Mouse (Mus musculus): ENCODE measurements at regions not wholly inside any gene's neighbourhood (a gene's known extent, or its start where the extent isn't known, plus 50 kb on each side); places are given as distances from the start of the nearest gene placed in this dataset.

DNA sequence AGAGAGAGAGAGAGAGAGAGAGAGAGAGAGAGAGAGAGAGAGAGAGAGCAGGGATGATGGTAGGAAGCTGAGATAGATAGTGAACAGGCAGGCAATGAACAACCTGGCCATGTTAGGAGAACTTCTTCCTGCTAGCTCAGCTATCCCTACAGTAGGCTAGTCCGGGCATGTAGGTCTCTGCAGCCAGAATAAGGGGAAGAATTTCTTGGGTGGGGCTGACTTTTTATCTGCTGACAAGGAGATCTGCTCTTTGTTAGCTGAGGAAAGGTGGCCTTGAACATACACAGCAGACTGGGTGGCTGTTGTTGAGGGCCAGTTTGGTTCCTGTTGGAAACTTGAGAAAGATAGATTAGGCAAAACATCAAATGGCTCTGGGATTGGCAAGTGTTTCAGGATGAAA lies 254.9 kb upstream of the Rnaseh2b start:
- Histone ChIP-seq H3K27ac (ENCODE audit: control insufficient read depth, low read depth, low read length) (no peak overlapping the region), H3K4me1 (ENCODE audit: control insufficient read depth in 1 of 2, insufficient read depth in 2 of 2, low read length in 2 of 2) (no peaks in the 10 kb centered on the region), H3K4me3 (ENCODE audit: control insufficient read depth in 1 of 2, insufficient read depth in 1 of 2, low read depth in 2 of 2, low read length in 2 of 2) (no peak overlapping the region), H3K9me3 (replicated peaks; ENCODE audit: insufficient read depth, low read length) (no peaks in the 10 kb centered on the region), H3K9ac (ENCODE audit: control insufficient read depth, low read depth, low read length, poor library complexity, severe bottlenecking) (no peak overlapping the region), H3K36me3 (ENCODE audit: control insufficient read depth in 1 of 2, insufficient read depth in 2 of 2, low read length in 2 of 2) (no peaks in the 10 kb centered on the region), H3K79me2 (ENCODE audit: control insufficient read depth, insufficient read depth, low read length, poor library complexity) (no peaks in the 10 kb centered on the region; the same call in 1 of the 2 replicates), H3K27me3 (ENCODE audit: control insufficient read depth in 1 of 2, insufficient read depth in 2 of 2, low read length in 2 of 2) (no peaks in the 10 kb centered on the region; a peak in 2 of 4 replicates)
- TF ChIP-seq MXI1 (IDR thresholded peaks at IDR 0.05; ENCODE audit: low read depth, low read length) = no peak
- no peak for TF ChIP-seq POLR2A (IDR thresholded peaks at IDR 0.05; ENCODE audit: control insufficient read depth in 1 of 2, insufficient read depth in 1 of 2, low read depth in 1 of 2, low read length in 2 of 2, poor library complexity in 1 of 2)
- TF ChIP-seq GABPA (IDR thresholded peaks at IDR 0.05; ENCODE audit: low read depth, low read length) = no peak
- DNase-seq (ENCODE audit: low read depth, low spot score) = no peak

DNA sequence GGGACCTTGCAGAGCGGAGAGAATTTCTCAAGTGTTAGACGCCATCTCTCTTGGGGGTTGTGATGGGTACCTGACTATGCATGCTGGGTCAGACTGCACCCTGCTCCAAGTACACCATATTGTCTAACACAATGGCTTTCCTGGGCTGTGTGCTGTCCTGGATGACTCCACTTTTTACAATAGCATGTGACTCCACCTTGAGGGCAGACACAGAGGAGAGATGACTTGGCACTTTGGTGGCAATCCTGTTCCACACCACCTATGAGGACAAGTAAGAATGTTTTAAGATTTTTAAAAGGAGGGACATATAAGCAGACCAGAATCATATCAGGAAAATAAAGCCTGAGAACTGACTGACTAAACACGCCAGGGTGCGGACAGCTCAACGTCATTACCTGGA lies 254.5 kb upstream of the Rnaseh2b start:
- no peaks in the 10 kb centered on the region for H3K36me3 ChIP-seq (ENCODE audit: control insufficient read depth in 1 of 2, insufficient read depth in 2 of 2, low read length in 2 of 2)
- H3K79me2 ChIP-seq (ENCODE audit: control insufficient read depth, insufficient read depth, low read length, poor library complexity) = no peaks in the 10 kb centered on the region; the same call in 1 of the 2 replicates
- no peaks in the 10 kb centered on the region for H3K4me1 ChIP-seq (ENCODE audit: control insufficient read depth in 1 of 2, insufficient read depth in 2 of 2, low read length in 2 of 2)
- TF ChIP-seq BHLHE40 (IDR thresholded peaks at IDR 0.05; ENCODE audit: borderline replicate concordance, low read depth, low read length) = no peak
- TF ChIP-seq KAT2A (conservative IDR thresholded peaks at IDR 0.05; ENCODE audit: low read depth, low read length) = no peak
- TF ChIP-seq SMC3 (IDR thresholded peaks at IDR 0.05; ENCODE audit: low read depth, low read length) = no peak
- no peak for TF ChIP-seq TCF12 (IDR thresholded peaks at IDR 0.05; ENCODE audit: low read depth, low read length)
- TF ChIP-seq RCOR1 (IDR thresholded peaks at IDR 0.05; ENCODE audit: low read depth, low read length) = no peak
- TF ChIP-seq ZC3H11A (IDR thresholded peaks at IDR 0.05; ENCODE audit: low read depth, low read length) = no peak
- H3K27me3 ChIP-seq (ENCODE audit: control insufficient read depth in 1 of 2, insufficient read depth in 2 of 2, low read length in 2 of 2) = no peaks in the 10 kb centered on the region; a peak in 2 of 4 replicates
- H3K9me3 ChIP-seq (replicated peaks; ENCODE audit: insufficient read depth, low read length) = no peaks in the 10 kb centered on the region
- DNase-seq (ENCODE audit: low read depth, low spot score) = no peak
- no peak overlapping the region for H3K4me3 ChIP-seq (ENCODE audit: control insufficient read depth in 1 of 2, insufficient read depth in 1 of 2, low read depth in 2 of 2, low read length in 2 of 2)
- H3K9ac ChIP-seq (ENCODE audit: control insufficient read depth, low read depth, low read length, poor library complexity, severe bottlenecking) = no peak overlapping the region
- no peak overlapping the region for H3K27ac ChIP-seq (ENCODE audit: control insufficient read depth, low read depth, low read length)

DNA sequence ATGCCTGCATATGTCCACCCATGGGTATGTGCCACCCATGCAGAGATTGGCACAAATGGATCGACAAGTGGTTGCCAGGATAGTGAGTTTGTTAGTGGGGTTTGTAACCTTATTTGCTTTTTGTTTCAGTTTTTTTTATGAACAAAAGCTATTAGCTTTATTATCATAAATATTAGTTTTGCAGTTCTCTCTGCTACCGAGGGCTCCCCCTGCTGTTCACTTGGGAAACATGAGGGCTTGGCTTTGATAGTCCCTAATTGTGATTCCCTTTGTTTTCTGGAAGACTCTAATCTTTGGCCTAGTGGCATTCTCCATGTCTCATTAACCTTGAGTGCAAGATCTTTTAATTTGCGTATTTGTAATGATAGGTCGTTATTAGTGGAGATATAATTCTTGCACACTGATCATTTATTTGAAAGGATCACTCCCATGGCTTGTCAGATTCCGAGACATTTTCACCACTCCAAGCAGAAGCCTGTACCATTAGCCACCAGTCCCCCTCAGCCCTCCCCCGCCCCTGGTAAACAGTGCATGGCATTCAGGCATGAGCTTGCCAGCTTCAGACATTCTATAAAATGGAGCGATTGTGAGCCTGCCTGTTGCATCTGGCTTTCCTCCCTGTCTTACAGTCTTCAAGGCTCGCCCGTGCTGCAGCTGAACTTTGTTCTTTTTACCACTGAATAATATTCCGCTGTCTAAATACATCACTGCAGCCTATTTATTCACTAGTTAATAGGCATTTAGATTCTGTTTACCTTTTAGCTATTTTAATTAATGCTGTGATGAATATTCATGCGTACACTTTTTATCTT lies 249.9 kb upstream of the Rnaseh2b start:
- TF ChIP-seq MEF2A (IDR thresholded peaks at IDR 0.05; ENCODE audit: extremely low read depth, insufficient replicate concordance, low read depth, low read length, poor library complexity, severe bottlenecking) = no peak
- peak; percentile 81 for TF ChIP-seq ZC3H11A (IDR thresholded peaks at IDR 0.05; ENCODE audit: low read depth, low read length)
- TF ChIP-seq GABPA (IDR thresholded peaks at IDR 0.05; ENCODE audit: low read depth, low read length) = no peak
- peak; percentile 95 for TF ChIP-seq SMC3 (IDR thresholded peaks at IDR 0.05; ENCODE audit: low read depth, low read length)
- TF ChIP-seq RAD21 (IDR thresholded peaks at IDR 0.05; ENCODE audit: low read depth, low read length) = peak; percentile 84
- peak; percentile 67 to 82 (median 67) for TF ChIP-seq CTCF (IDR thresholded peaks at IDR 0.05 in 2 of 3, conservative IDR thresholded peaks at IDR 0.05 in 1 of 3; ENCODE audit: control insufficient read depth in 1 of 3, insufficient read depth in 1 of 3, low read depth in 2 of 3, low read length in 3 of 3, poor library complexity in 1 of 3, severe bottlenecking in 1 of 3)
- DNase-seq (ENCODE audit: low read depth, low spot score) = peak; percentile 59
- Histone ChIP-seq H3K27ac (ENCODE audit: control insufficient read depth, low read depth, low read length) (no peak overlapping the region), H3K4me1 (ENCODE audit: control insufficient read depth in 1 of 2, insufficient read depth in 2 of 2, low read length in 2 of 2) (no peaks in the 10 kb centered on the region), H3K9ac (ENCODE audit: control insufficient read depth, low read depth, low read length, poor library complexity, severe bottlenecking) (no peak overlapping the region), H3K36me3 (ENCODE audit: control insufficient read depth in 1 of 2, insufficient read depth in 2 of 2, low read length in 2 of 2) (no peaks in the 10 kb centered on the region), H3K27me3 (ENCODE audit: control insufficient read depth in 1 of 2, insufficient read depth in 2 of 2, low read length in 2 of 2) (no peaks in the 10 kb centered on the region; a peak in 2 of 4 replicates), H3K4me3 (ENCODE audit: control insufficient read depth in 1 of 2, insufficient read depth in 1 of 2, low read depth in 2 of 2, low read length in 2 of 2) (no peak overlapping the region), H3K79me2 (ENCODE audit: control insufficient read depth, insufficient read depth, low read length, poor library complexity) (no peaks in the 10 kb centered on the region; the same call in 1 of the 2 replicates), H3K9me3 (replicated peaks; ENCODE audit: insufficient read depth, low read length) (no peaks in the 10 kb centered on the region)

Data from MEL (cell line).